Mouse (Mus musculus): Measurements from ENCODE around the gene 1810024B03Rik. TPM values are rescaled to one million over a fixed set of nuclear protein-coding genes. Genes with fewer than 3 reads are reported as not detected.
A peak's percentile ranks its signal among the peaks of the same experiment; 100 is the strongest.

1810024B03Rik gene
- total and polyA plus RNA-seq, 3 experiments: 1.5 to 1.9 TPM; not detected in 1

DNA sequence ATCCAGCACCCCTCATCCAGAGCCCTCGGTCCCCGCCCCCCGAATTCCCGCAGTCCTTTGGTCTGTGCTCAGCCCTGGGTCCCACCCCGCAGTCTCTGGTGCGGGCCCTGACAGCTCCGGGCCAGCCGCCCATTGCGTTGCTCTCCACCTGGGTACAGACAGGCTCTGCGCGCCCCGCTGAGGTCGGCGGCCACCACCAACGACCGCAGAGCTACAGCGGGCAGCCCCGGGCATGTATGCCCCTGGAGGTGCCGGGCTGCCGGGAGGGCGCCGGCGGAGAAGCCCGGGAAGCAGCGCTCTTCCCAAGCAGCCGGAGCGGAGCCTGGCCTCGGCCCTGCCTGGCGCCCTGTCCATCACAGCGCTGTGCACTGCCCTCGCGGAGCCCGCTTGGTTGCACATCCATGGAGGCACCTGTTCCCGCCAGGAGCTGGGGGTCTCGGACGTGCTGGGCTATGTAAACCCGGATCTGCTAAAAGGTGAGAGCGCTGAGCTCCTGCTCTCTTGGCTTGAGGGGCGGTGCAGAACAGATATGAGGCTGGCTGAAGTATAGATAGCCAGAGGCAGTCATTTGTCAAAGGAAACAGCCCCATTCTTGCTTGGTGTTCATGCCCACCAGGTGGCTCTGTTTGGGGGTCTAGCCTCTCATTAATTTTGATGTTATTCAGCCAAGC, 40.4 kb upstream of the 1810024B03Rik start (continued):
- TF ChIP-seq EP300 (IDR thresholded peaks at IDR 0.05; ENCODE audit: low read depth in 1 of 2, low read length in 2 of 2): peak; percentile 39 to 41; a peak in 3 of 4 replicates

DNA sequence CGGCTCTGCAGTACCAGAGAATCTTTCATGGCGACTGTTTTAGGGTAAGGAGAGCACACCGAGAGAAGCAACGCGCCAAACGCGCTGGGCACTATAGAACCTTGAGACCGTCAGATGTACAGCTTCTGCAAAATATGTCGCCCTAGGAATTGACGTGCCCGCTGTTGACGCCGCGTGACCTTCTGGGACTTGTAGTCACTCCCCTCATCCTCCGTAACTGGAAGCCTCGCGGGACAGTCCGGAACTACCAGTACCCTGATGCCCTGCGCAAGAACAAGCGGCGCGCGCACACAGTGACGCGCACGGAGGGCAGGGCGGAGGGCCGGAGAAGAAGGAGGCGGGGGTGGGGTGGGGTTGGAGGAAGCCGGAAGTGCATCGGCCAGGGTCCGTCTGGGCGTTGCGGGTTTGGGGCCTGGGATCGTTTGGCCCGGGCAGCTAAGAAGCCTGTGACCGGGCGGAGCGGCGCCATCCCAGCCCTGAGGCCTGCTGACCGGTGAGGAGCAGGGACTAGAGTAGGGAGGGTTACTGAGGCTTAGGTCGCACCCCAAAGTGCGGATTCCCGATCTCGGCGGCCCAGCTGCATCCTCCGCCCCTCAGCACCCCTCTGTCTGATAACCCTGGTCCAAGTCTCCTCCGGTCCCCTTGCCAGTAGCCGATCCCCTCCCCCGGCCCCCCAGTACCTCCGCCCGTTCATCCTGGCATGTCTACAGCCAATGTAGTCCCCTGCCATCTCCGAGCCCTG, 39.7 kb upstream of the 1810024B03Rik start, which contains the start of the genes Ciao1 and Tmem127:
Gene Ciao1, minus strand, starts transcription at position 225 of the 742 bp plus-strand sequence.
Gene Tmem127, plus strand, starts transcription at position 317 of the 742 bp plus-strand sequence.
- Histone ChIP-seq H3K4me1 (ENCODE audit: control insufficient read depth in 1 of 2, insufficient read depth in 2 of 2, low read length in 2 of 2) (peaks cover 22 to 26% of the 10 kb centered on the region in 2 experiments), H3K9ac (ENCODE audit: control insufficient read depth, low read depth, low read length, poor library complexity, severe bottlenecking) (peak within 1 kb of the TSS; percentile 95)
- TF ChIP-seq MYC (IDR thresholded peaks at IDR 0.05; ENCODE audit: low read depth, low read length) (peak; percentile 78; the same call in 1 of the 2 replicates), MXI1 (IDR thresholded peaks at IDR 0.05; ENCODE audit: low read depth, low read length) (peak; percentile 97), CHD1 (IDR thresholded peaks at IDR 0.05; ENCODE audit: low read depth, low read length) (no peak), BHLHE40 (IDR thresholded peaks at IDR 0.05; ENCODE audit: borderline replicate concordance, low read depth, low read length) (no peak), SIN3A (IDR thresholded peaks at IDR 0.05; ENCODE audit: low read length) (peak; percentile 99), ELF1 (IDR thresholded peaks at IDR 0.05; ENCODE audit: low read depth, low read length) (peak; percentile 95), MAX (IDR thresholded peaks at IDR 0.05; ENCODE audit: low read length) (peak; percentile 76; the same call in 1 of the 2 replicates), NELFE (IDR thresholded peaks at IDR 0.05; ENCODE audit: low read depth, low read length) (peak; percentile 74), E2F4 (IDR thresholded peaks at IDR 0.05; ENCODE audit: borderline replicate concordance, low read depth, low read length) (no peak), MEF2A (IDR thresholded peaks at IDR 0.05; ENCODE audit: extremely low read depth, insufficient replicate concordance, low read depth, low read length, poor library complexity, severe bottlenecking) (no peak), POLR2A (IDR thresholded peaks at IDR 0.05; ENCODE audit: control insufficient read depth in 1 of 2, insufficient read depth in 1 of 2, low read depth in 1 of 2, low read length in 2 of 2, poor library complexity in 1 of 2) (peak; percentile 61 to 84; a peak in 3 of 4 replicates), RAD21 (IDR thresholded peaks at IDR 0.05; ENCODE audit: low read depth, low read length) (no peak), USF1 (IDR thresholded peaks at IDR 0.05; ENCODE audit: low read depth, low read length) (peak; percentile 83), EP300 (IDR thresholded peaks at IDR 0.05; ENCODE audit: low read depth in 1 of 2, low read length in 2 of 2) (no peak), RCOR1 (IDR thresholded peaks at IDR 0.05; ENCODE audit: low read depth, low read length) (no peak), TCF12 (IDR thresholded peaks at IDR 0.05; ENCODE audit: low read depth, low read length) (peak; percentile 30; the same call in 1 of the 2 replicates), POLR2AphosphoS2 (IDR thresholded peaks at IDR 0.05; ENCODE audit: low read length) (peak; percentile 58; the same call in 1 of the 2 replicates), USF2 (IDR thresholded peaks at IDR 0.05; ENCODE audit: borderline replicate concordance in 1 of 2, insufficient read depth in 1 of 2, low read depth in 1 of 2, low read length in 2 of 2) (no peak), SMC3 (IDR thresholded peaks at IDR 0.05; ENCODE audit: low read depth, low read length) (no peak), KAT2A (conservative IDR thresholded peaks at IDR 0.05; ENCODE audit: low read depth, low read length) (peak; percentile 96), MAFK (IDR thresholded peaks at IDR 0.05; ENCODE audit: borderline replicate concordance, low read depth, low read length) (no peak), ZNF384 (IDR thresholded peaks at IDR 0.05; ENCODE audit: low read depth, low read length) (no peak), MYB (IDR thresholded peaks at IDR 0.05; ENCODE audit: low read depth, low read length) (no peak), TAL1 (IDR thresholded peaks at IDR 0.05; ENCODE audit: low read length) (no peak), POLR2AphosphoS5 (IDR thresholded peaks at IDR 0.05; ENCODE audit: borderline replicate concordance, low read depth, low read length) (no peak), HCFC1 (IDR thresholded peaks at IDR 0.05; ENCODE audit: low read depth, low read length) (peak; percentile 99), UBTF (IDR thresholded peaks at IDR 0.05; ENCODE audit: borderline replicate concordance, insufficient read depth, low read depth, low read length) (no peak), ZC3H11A (IDR thresholded peaks at IDR 0.05; ENCODE audit: low read depth, low read length) (no peak), ETS1 (IDR thresholded peaks at IDR 0.05; ENCODE audit: low read depth, low read length) (peak; percentile 44; the same call in 1 of the 2 replicates), GATA1 (IDR thresholded peaks at IDR 0.05; ENCODE audit: low read depth, low read length) (no peak), GABPA (IDR thresholded peaks at IDR 0.05; ENCODE audit: low read depth, low read length) (0 out of 2 replicates have a peak, but pooled peaks have one; percentile 48), ZKSCAN1 (IDR thresholded peaks at IDR 0.05; ENCODE audit: low read depth, low read length) (no peak)

More for the DNA sequence above, 39.7 kb upstream of the 1810024B03Rik start, which contains the start of the genes Ciao1 and Tmem127:
- Histone ChIP-seq H3K27ac (ENCODE audit: control insufficient read depth, low read depth, low read length) (peak within 1 kb of the TSS; percentile 59), H3K4me3 (ENCODE audit: control insufficient read depth in 1 of 2, insufficient read depth in 1 of 2, low read depth in 2 of 2, low read length in 2 of 2) (peak within 1 kb of the TSS; percentile 90 to 91), H3K36me3 (ENCODE audit: control insufficient read depth in 1 of 2, insufficient read depth in 2 of 2, low read length in 2 of 2) (peaks cover 3 to 30% of the 10 kb centered on the region in 2 experiments; a peak in 3 of 4 replicates), H3K79me2 (ENCODE audit: control insufficient read depth, insufficient read depth, low read length, poor library complexity) (peaks cover 22% of the 10 kb centered on the region), H3K9me3 (replicated peaks; ENCODE audit: insufficient read depth, low read length) (no peaks in the 10 kb centered on the region), H3K27me3 (ENCODE audit: control insufficient read depth in 1 of 2, insufficient read depth in 2 of 2, low read length in 2 of 2) (no peaks in the 10 kb centered on the region)
- peak; percentile 99 for DNase-seq (ENCODE audit: low read depth, low spot score)
